Mouse (Mus musculus) forebrain, embryonic 14.5 days (tissue): ENCODE measurements around the gene Gm30191. TPM values are rescaled to one million over a fixed set of nuclear protein-coding genes. Genes with fewer than 3 reads are reported as not detected.

Experiments
- ATAC-seq: fragments of 200-750 bp; cut with Nextera tagmentation; 2 replicates; pipeline ENCODE4 v1.8.0; 2017; ENCODE audit warnings: mild to moderate bottlenecking, moderate library complexity
- DNase-seq: peaks from one replicate; pipeline ENCODE4 v3.0.0-alpha.2; 2015; ENCODE audit warnings: low spot score
- H3K27ac ChIP-seq: fragments of 300-500 bp; sonication (generic); 2 replicates; pipeline ENCODE4 v1.5.1; 2014; ENCODE audit warnings: low read depth, mild to moderate bottlenecking, control low read depth, low read length, moderate library complexity
- H3K27me3 ChIP-seq: fragments of 300-500 bp; sonication (generic); replicated peaks from 2 replicates; pipeline ENCODE4 v1.6.1; 2014; ENCODE audit warnings: low read length, control low read depth, mixed read lengths; ENCODE audit not compliant: control insufficient read depth, insufficient read depth
- H3K36me3 ChIP-seq: fragments of 300-500 bp; sonication (generic); 2 replicates; pipeline ENCODE4 v1.6.1; 2014; ENCODE audit warnings: low read length, control low read depth; ENCODE audit not compliant: control insufficient read depth, insufficient read depth
- H3K4me1 ChIP-seq: fragments of 300-500 bp; sonication (generic); 2 replicates; pipeline ENCODE4 v1.6.1; 2014; ENCODE audit warnings: antibody characterized with exemption, low read length, control low read depth; ENCODE audit not compliant: control insufficient read depth, insufficient read depth
- H3K4me2 ChIP-seq: fragments of 300-500 bp; sonication (generic); 2 replicates; pipeline ENCODE4 v1.6.1; 2014; ENCODE audit warnings: mild to moderate bottlenecking, control low read depth, low read length
- H3K4me3 ChIP-seq: fragments of 300-500 bp; sonication (generic); 2 replicates; pipeline ENCODE4 v1.5.1; 2014; ENCODE audit warnings: low read depth, low read length, control low read depth
- H3K9ac ChIP-seq: fragments of 300-500 bp; sonication (generic); 2 replicates; pipeline ENCODE4 v1.6.1; 2014; ENCODE audit warnings: mild to moderate bottlenecking, low read length, control low read depth, moderate library complexity
- H3K9me3 ChIP-seq: fragments of 300-500 bp; sonication (generic); replicated peaks from 2 replicates; pipeline ENCODE4 v1.6.1; 2016; ENCODE audit warnings: low read length, control low read depth, mixed read lengths; ENCODE audit not compliant: control insufficient read depth
- WGBS: fragments of 180-500 bp; shearing (Covaris S2); extraction: QIAGEN DNeasy Blood & Tissue Kit; methylation state at CpG from one replicate; pipeline ENCODE4 v1.1.7; 2014; 5-methylcytosine and 5-hydroxymethylcytosine counted together
- polyA plus RNA-seq: library from polyadenylated mRNA; unstranded; fragments of >200 nt; fragmentation: Nextera tagmentation; extraction: Ambion mirVana; gene quantifications from 2 replicates; pipeline ENCODE4 v1.2.1, GENCODE M21; 2014

Gene Gm30191
- polyA plus RNA-seq, 1 experiment from 2014 or later: not detected

GRCm38 (mm10) chr4:134299498-134299810, 52.7 kb downstream of the Gm30191 start:
- Histone ChIP-seq H3K36me3 (no peaks in the 10 kb centered on the region), H3K4me3 (no peak overlapping the region), H3K9ac (no peak overlapping the region), H3K27ac (no peak overlapping the region), H3K9me3 (no peaks in the 10 kb centered on the region), H3K4me1 (no peaks in the 10 kb centered on the region), H3K27me3 (no peaks in the 10 kb centered on the region), H3K4me2 (no peak overlapping the region)
- ATAC-seq (no peak), DNase-seq (no peak)
- WGBS: 79% methylated on average over 4 of the region's 4 CpGs

Other genes starting within 250 kb of the Gm30191 start
- gene Dhdds, start 246.0 kb upstream of the Gm30191 start, polyA plus RNA-seq: 52.7 and 57.0 TPM in 2 replicates
- gene Lin28a, start 228.1 kb upstream of the Gm30191 start, polyA plus RNA-seq: not detected in 2 replicates
- gene Zfp683, start 193.1 kb upstream of the Gm30191 start, polyA plus RNA-seq: not detected in 2 replicates
- gene Crybg2, start 186.1 kb upstream of the Gm30191 start, polyA plus RNA-seq: 0.72 and 1.9 TPM in 2 replicates
- 1.3 and 2.3 TPM in 2 replicates for gene Cd52, start 151.9 kb upstream of the Gm30191 start, polyA plus RNA-seq
- 9.0 and 12.5 TPM in 2 replicates for gene Ubxn11, start 144.4 kb upstream of the Gm30191 start, polyA plus RNA-seq
- gene Sh3bgrl3, start 118.1 kb upstream of the Gm30191 start, polyA plus RNA-seq: 351 and 372 TPM in 2 replicates
- gene Cep85, start 59.8 kb upstream of the Gm30191 start, polyA plus RNA-seq: 20.1 and 21.3 TPM in 2 replicates
- not detected in 2 replicates for gene Gm7534, start 43.9 kb upstream of the Gm30191 start, polyA plus RNA-seq
- not detected in 2 replicates for gene Catsper4, start 19.6 kb upstream of the Gm30191 start, polyA plus RNA-seq
- gene Cnksr1, start 8.5 kb upstream of the Gm30191 start, polyA plus RNA-seq: 0.36 TPM in 1 of 2 replicates, not detected in the other
- 0.17 TPM in 1 of 2 replicates, not detected in the other for gene E130218I03Rik, start 3.3 kb upstream of the Gm30191 start, polyA plus RNA-seq
- gene Zfp593, start 1.3 kb upstream of the Gm30191 start, polyA plus RNA-seq: 14.4 and 15.8 TPM in 2 replicates
- gene Grrp1, start 7.2 kb downstream of the Gm30191 start, polyA plus RNA-seq: 10.1 and 11.6 TPM in 2 replicates
- 32.2 and 40.5 TPM in 2 replicates for gene Pdik1l, start 41.0 kb downstream of the Gm30191 start, polyA plus RNA-seq
- gene Trim63, start 68.2 kb downstream of the Gm30191 start, polyA plus RNA-seq: not detected in 2 replicates
- 0.05 and 0.06 TPM in 2 replicates for gene Slc30a2, start 96.2 kb downstream of the Gm30191 start, polyA plus RNA-seq
- gene Extl1, start 136.9 kb downstream of the Gm30191 start, polyA plus RNA-seq: 0.14 and 0.25 TPM in 2 replicates
- gene Pafah2, start 149.4 kb downstream of the Gm30191 start, polyA plus RNA-seq: 7.6 and 9.8 TPM in 2 replicates
- 7,624 and 8,172 TPM in 2 replicates for gene Stmn1, start 221.4 kb downstream of the Gm30191 start, polyA plus RNA-seq
- 4.3 and 6.0 TPM in 2 replicates for gene Paqr7, start 249.8 kb downstream of the Gm30191 start, polyA plus RNA-seq